Mouse (Mus musculus): Measurements from ENCODE around the gene Pigs.

DNA sequence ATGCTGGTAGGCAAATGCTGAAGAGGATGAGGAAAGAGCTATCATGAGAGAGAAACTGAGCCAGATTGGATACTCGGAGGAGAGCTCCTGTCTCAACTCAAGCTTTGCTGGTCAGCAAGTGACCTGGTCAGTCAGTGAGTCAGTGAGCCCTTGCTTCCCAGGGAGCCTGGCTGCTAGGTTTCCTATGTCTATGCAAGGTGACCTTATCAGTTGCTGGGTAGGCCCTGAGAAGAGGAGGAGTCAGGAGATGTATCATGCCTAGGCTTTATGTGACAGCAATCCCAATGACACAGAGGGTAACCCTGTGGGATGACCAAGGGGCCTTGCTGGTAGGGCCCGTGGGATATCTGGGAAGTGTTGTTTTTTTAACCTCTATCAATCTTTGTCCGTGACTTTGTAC lies 44.0 kb downstream of the Pigs start:
- TF ChIP-seq CTCF (IDR thresholded peaks at IDR 0.05; ENCODE audit: low read depth, low read length) (no peak), POLR2A (IDR thresholded peaks at IDR 0.05; ENCODE audit: borderline replicate concordance, low read depth, low read length) (no peak)

All from bone marrow macrophage, adult 2 months (primary cell).